Mouse (Mus musculus) kidney, adult 18-20 months (tissue): Measurements from ENCODE around the gene Gm5134.
A peak's percentile ranks its signal among the peaks of the same experiment; 100 is the strongest.

Experiments used
- DNase-seq: peaks from one replicate; pipeline ENCODE4 v3.0.0; 2021

The Gm5134 gene

DNA sequence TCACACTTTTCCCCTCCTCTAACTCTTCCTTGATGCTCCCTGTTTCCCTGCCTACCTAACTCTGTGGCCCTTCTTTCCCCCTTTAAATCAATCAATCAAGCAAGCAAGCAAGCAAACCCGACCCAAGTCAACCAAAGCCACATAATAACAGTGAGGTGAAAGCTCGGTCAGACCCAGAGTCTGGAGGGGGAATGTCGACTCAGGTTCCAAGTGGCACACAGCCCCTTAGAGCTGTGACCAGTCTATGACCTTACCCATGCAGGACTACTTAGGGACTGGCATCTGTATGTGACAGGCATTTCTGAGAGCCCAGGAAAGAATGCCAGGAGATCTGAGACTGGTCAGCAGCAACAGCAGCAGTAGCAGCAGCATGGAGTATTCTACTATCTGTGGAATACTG, 42.0 kb downstream of the Gm5134 start:
- no peak for DNase-seq

DNA sequence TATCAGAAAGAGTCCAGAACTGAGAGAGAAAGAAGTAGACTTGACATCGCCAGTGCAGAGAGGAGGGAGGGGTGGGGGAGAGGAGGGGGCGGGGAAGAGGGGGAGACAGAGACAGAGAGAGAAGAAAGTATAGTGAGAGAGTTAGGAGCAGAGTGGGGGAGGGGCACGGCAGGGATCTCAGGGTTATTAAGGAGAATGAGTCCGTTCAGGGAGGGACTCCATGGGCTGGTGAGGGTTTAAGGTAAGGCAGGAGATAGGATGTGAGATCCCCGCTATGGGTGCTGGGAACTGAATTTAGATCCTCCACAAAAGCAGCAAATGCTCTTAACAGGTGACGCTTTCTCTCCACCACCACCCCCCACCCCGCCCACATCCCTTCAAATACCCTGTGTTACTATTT, 46.8 kb downstream of the Gm5134 start:
- no peak for DNase-seq

DNA sequence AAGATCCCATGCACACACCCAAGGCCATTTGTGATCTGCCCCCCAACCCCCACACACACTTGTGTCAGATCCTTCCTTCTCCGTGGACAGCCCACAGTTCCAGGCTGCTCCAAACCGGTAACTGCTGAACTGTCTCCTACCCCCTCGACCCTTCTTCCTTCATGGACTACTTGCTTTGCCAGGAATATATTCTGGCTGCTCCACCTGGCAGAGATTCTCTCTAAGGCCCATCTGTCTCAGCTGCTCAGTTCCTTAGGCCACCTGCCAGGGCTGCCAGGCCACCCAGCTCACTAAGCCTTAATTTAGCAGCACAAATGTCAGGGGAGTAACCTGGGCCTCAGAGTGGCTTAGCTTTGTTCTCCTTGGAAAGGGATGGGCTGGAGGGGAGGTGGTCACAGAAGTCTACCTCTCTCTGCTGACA, 47.8 kb downstream of the Gm5134 start:
- DNase-seq: no peak

DNA sequence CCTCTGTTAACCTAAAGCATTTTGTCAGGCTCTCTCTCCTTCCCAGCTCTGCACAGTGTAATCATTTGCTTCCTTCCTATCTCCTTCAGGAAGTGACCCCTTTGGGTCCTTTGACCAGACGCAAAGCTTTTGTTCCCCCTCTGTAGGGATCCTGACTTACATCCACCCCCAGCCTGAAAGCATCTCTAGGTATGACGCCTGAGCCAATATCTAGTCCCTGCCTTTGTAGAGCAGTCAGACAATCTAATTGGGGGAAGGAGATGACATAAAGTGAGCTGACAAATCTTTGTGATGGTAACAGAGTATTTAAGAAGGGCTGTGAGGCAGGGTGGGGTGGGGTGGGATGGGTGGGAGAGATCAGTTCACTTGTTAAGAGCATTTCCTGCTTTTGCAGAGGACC, 48.3 kb downstream of the Gm5134 start:
- no peak for DNase-seq

DNA sequence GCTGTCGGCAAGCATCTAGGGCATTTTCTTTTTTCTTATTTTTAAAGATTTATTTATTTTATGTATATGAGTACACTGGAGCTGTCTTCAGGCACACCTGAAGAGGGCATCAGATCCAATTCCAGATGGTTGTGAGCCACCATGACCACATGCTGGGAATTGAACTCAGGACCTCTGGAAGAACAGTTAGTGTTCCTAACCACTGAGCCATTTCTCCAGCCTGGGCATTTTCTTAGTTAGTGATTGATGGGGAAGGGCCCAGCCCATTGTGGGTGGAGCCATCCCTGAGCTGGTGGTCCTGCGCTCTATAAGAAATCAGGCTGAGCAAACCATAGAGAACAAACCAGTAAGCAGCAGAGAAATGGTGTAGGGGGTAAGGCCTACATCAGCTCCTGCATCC, 48.9 kb downstream of the Gm5134 start:
- DNase-seq: no peak

DNA sequence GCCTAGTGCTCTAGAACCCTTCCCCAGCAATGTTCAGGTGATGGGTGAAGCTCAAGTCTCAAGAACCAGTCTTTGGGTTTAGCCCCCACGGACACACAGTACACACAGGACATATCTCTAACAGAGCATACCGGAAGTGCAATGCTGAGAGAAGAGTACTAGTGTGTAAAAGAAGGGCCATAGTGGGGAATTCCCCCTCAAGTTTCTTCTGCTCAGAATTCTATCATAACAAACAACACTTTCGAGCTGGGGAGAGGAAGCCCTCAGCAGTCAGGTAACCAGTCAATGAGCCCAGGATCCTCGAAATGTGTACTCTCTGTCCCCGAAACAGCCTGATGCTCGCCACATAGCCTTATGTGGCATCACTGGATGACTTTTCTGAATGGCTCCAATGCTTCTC, 52.1 kb downstream of the Gm5134 start:
- DNase-seq: no peak

DNA sequence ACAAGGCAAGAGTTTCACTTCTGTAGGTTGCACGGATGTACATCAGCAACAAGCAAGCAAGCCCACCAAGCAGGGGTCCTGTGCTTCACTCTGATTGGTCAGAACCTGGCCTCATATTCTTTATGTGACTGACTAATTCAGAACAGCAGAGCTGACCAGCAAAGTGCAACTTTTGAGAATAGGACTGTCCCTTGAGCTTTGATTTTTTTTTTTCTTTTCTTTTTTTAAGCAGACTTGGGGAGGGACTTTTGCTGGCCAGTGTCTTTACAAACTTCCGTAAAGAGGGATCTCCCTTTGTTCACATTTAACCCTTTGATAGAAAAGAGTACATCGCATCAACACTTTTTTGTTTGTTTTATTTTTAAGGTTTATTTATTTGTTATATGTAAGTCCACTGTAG, 55.5 kb downstream of the Gm5134 start:
- DNase-seq: no peak

DNA sequence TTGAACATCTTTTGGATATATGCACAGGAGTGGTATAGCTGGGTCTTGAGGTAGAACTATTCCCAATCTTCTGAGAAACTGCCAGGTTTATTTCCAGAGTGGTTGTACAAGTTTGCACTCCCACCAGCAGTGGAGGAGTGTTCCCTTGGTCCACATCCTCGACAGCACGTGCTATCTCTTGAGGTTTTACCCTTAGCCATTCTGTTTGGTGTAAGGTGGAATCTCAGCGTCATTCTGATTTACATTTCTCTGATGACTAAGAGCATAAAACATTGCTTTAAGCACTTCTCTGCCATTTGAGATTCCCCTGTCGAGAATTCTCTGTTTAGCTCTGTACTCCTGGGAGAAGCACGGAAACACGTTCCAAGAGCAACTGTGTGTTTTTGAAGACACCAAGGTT, 58.6 kb downstream of the Gm5134 start:
- no peak for DNase-seq

DNA sequence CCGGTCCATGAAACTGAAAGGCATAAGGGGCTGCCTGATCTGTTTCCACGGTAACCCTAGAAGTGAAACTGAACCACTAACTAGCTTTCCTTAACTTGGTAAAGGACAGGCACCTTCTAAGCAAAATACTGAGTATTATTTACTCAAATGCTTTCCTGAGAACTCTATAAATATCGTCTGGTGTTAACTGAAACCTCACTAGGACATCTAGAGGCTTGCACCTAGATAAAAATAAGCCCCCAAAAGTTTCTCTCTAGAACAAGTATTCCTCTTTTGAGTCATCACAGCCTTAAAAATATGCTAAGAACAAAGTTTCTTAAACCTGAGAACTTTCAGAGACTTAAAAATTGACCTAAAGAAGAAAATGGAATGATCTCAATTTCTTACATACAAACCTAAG, 62.6 kb downstream of the Gm5134 start:
- no peak for DNase-seq

DNA sequence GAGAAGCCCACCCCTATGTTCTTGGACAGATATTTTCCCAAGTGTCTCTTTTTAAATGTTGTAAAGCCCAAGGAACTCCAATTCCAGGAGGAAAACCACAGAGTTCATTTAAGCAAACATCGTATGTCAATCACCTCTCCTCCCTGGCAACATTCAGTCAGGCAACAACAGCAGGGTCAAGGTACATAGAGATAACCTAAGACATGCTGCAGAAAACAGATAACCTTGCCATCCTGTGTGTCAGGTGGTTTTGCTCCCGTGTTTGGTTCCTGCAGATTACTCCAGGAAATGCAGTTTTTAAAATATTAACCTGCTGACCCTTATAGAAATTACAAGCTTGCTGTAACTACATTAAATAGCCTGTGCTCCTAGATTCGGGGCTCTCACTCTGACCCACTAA, 67.4 kb downstream of the Gm5134 start:
- no peak for DNase-seq

DNA sequence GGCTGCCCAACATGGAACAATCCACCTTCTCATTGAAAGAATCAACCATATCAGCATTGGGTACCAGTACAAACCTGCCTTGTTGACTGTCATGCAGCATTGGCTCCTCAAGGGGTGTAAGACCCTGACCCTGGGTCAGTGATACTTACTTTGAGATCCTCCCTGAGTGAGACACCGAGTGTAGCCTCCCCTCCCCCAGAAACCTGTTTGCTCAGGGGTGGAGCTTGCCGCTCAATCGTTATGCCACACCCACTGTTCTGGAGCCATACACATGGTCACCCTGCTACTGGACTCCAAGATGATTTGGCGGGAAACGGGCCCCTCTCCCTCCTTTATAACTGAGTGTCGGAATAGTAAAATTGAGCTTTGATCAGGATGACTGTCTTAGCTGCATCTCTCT, 69.6 kb downstream of the Gm5134 start:
- no peak for DNase-seq

DNA sequence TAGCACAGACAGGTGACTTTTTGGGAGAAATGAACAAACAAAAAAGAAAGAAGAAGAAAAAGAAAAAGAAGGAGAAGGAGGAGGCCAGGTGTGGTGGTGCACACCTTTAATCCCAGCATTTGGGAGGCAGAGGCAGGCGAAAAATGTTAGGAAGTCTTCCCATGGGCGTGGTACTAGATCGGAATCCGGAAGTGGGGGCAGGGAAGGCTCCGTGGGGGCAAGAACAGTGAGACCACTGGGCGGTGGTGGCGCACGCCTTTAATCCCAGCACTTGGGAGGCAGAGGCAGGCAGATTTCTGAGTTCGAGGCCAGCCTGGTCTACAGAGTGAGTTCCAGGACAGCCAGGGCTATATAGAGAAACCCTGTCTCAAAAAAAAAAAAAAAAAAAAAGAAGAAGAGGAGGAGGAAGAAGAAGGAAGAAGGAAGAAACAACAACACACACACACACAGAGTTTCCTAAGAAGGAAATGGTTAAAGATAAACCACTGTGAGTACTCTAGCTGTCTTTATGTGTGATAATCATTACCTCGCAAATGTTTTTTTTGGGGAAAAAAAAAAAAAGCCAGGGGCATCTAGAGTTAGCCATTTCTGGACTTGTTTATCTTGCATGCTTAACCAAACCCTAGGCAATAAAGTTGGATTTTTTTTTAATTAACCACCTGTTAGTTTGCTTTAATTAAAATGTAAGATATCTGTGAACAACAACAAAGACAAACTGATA, 71.3 kb downstream of the Gm5134 start:
- no peak for DNase-seq

DNA sequence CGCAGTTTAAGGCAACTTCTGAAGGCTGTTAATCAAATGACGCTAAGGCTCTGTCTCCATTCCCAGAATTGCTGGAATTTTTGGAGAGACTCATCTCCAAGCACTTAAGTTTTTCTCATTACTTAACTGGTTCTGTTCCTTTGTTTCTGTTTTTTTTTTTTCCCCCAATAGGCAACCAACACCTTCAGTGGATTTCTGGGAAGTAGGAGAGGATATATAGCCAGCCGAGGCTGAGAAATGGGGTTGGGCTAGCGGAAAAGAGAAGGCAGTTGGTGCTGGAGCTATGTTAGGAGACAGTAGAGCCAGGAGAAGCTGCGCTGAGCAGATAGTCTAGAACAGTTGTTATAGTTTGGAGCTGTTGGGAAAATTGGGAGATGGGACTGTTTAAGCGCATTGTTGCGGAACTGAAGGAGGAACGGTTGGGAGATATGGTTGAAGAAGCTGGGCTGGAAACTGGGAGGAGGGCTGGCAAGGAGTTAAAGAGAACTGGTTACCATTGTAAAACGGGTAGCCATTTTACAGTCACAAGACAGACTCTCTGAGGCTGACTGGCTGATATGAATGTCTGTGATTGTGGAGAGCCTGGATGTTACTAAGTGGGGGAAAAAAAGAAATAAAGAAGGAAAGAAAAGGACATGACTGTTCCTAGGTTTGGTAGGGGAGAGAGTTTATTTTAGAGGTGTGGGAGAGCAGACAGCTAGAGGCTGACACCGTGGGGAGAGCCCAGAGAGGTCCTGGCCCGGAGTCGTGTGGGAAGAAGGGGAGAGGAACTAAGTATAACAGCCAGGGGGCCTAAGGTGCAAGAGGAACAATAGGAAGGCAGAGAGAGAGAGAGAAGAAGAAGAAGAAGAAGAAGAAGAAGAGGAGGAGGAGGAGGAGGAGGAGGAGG, 73.1 kb downstream of the Gm5134 start:
- DNase-seq: no peak

DNA sequence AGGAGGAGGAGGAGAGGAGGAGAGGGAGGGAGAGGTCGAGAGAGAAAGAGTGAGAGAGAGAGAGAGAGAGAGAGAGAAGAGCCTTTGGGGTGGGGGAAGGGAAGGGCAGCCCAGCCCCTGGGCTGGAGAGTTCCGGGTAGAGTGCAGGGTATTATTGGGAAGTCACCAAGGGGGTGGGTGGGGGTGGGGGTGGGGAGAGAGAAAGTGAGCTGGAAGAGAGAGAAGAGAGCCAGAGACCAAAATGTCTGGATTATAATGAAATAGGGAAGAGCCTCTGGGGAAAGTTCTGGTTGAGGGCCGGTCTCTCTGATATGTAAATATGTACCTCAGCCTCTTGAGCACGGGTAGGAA, 73.7 kb downstream of the Gm5134 start:
- no peak for DNase-seq

DNA sequence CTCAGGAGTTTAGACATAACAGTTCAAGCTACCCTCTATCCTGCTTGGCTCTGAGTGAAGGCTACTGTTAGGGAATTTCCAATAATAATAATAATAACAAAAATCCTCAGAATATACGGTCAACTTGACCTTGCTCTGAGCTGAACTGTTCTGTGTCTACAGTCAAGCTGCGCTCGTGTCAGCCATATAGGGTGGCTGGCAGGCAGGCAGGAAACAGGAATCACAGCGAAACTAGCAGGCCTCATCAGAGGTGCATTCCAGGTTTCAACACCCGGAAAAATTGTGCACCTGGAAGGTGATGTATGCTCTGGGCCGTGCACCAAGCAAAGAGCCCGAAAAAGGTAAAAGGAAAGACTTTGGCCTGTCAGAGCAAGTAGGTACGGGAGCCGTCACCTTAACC, 74.1 kb downstream of the Gm5134 start:
- no peak for DNase-seq

DNA sequence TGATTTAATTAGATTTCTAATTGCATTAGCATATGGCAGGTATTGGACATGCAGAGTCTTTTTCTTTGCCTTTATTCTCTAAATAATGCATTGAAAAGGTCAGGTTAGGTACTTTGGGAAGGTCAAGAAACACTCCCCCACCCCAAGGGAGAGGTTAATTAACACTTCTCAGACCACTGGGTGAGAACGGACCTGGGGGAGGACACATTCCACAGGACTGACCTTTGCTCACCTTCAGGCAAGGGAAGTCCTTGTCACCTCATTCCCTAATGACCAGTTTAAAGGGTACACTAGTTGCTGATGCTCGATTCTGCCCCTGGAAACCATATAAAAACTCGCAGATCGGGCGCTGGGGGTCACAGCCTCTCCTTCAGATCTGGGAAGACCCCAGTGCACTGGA, 75.0 kb downstream of the Gm5134 start:
- DNase-seq: peak; percentile 16

DNA sequence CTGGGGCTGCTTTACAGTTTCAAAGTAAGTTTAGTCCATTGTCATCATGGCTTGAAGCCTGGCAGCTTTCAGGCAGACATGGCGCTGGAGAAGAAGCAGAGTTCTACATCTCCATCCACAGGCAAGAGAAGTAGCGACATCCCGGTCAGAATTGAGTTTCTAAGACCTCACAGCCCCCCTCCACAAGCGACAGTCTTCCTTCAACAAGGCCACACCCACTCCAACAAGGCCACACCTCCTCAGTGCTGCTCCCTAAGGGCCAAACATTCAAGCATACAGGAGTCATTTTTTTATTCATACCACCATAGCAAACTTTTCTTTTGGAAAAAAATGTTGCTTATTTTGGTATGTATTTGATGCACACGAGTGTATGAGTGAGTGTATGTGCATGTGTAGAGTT, 76.2 kb downstream of the Gm5134 start:
- no peak for DNase-seq

DNA sequence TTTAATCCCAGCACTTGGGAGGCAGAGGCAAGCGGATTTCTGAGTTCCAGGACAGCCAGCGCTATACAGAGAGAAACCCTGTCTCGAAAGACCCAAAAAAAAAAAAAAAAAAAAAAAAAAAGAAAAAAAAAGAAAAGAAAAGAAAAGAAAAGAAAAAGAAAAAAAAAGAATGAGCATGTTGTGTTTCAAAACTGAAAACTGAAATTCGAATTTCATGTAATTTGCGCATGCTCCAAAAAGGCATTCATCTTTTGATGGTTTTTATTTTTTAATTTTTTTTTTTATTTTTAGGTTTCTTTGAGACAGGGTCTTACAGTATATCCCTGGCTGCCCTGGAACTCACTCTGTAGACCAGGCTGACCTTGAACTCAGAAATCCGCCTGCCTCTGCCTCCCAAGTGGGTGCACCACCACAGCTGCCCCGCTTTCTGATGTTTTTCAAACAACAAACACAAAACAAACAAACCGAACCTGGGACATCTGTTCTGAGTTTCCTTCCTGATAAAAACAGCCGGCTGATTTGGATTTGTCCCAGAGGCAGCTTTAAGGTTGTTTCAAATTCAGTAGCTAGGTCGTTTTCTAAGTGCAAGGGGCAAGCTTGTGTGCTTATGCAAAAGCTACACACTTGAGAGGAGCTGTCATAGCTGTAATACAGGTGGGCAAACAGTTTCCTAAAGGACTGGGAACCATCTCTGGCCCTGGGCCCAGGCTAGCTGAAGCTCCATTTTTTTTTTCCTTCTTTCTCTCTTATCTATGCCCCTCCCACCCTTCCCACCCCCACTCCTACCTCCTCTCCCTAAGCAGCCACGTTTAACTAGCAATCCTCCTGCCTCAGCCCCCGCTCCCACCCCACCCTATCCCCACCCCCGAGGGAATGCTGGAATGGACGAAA, 77.4 kb downstream of the Gm5134 start:
- DNase-seq: no peak

DNA sequence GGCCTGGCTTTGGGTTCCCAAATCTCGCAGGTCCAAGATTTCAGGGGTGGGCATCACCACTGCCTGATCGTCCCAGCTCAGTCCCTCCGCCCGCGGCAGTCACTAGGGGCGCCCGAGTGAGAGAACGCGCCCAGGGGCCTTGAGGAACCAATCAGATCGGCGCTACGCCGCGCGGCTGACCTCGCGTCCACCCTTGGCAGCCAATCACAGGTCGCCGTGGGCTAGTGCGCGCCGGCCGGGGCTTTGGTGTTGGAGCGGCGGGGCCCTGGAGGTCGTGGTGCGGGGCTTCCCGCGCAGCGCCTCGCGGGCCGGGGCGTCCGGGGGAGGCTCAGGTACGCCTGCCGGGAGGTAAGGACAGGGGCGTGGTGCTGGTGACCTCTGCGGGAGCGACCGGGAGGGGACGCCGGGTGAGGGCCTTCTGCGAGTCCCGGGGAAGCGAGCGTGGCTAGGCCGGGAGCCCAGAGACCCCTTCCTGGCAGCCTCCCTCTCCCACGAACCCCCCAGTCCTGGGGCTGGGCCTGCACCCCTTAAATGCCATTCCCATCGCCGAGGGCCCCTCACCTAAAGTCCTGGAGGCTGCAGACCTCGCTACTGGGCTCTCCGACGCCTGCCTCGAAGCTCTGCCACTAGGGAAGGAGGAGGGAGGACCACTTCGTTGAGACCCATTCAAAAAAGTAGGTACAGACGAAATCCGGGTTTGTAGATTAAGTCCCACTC, 78.2 kb downstream of the Gm5134 start, which contains the start of gene Zfp280b:
Gene Zfp280b, plus strand, starts transcription at position 249 of the 717 bp plus-strand sequence.
- DNase-seq: peak; percentile 95

DNA sequence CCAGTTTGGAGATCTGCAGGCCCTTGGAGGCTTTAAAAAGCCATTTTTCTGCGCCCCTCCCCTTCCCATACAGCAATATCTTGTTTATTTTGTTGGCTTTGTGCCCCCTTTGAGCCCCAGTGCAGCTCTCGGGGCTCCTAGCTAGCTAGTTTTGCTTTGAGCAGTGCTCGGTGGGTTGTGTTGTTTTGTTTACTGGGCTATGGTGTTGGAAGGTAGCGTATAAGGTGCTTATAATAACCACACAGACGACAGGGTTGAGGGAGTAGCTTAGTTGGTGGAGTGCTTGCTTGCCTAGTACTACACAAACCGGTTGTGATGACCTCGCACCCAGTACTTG, 78.8 kb downstream of the Gm5134 start:
- DNase-seq: no peak

DNA sequence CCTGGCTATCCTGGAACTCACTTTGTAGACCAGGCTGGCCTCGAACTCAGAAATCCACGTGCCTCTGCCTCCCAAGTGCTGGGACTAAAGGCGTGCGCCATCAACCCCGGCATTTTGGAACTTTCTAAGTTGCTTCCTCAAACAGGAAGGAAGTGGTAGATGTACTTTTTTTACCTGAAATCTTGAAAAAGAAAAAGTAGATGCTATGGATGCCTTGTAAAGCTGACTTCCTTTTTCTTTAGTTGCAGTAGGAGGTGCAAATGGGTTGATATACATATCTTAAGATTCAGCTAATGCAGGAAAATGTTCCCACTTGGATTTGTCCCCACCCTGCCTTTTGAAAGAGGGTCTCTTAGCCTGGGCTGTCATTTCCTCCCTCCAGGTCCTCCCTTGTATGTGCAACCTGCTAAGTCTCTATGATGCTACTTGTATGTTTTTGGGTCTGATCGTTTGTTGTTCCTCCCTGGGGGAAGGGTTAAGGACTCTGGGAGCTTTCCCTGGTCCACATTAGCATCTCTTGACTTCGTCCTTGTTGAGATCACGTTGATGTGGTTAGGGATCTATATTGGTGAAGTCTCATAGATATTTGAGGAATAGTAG, 79.8 kb downstream of the Gm5134 start:
- DNase-seq: no peak

DNA sequence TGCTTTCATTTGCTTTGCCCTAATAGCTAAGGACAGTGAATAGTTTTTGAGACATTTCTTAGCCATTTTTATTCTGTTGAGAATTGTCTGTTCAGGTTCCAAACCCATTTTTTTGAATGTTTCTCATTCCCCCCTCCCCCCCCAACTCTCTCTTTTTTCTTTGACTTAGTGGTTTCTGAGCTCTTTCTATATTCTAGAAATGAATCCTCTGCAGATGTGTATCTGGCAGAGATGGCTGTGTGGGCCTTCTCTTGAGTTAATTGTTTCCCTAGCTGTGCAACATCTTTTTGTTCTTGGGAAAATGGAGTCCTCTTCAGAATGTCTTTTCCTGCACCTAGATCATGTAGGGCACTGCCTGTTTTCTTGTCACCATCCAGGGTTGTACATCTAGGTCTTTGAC, 81.0 kb downstream of the Gm5134 start:
- DNase-seq: no peak
